Mouse (Mus musculus) CH12F3 (cell line): ENCODE measurements around the gene Plod2.

ENCODE experiments used
- in situ Hi-C: fragments of 300-500 bp; cut with MboI; formaldehyde crosslinking; loops from 2 replicates; pipeline ENCODE4 v1.14.3; 2020; ENCODE audit warnings: low sequenced_read_pairs

Plod2 gene

DNA sequence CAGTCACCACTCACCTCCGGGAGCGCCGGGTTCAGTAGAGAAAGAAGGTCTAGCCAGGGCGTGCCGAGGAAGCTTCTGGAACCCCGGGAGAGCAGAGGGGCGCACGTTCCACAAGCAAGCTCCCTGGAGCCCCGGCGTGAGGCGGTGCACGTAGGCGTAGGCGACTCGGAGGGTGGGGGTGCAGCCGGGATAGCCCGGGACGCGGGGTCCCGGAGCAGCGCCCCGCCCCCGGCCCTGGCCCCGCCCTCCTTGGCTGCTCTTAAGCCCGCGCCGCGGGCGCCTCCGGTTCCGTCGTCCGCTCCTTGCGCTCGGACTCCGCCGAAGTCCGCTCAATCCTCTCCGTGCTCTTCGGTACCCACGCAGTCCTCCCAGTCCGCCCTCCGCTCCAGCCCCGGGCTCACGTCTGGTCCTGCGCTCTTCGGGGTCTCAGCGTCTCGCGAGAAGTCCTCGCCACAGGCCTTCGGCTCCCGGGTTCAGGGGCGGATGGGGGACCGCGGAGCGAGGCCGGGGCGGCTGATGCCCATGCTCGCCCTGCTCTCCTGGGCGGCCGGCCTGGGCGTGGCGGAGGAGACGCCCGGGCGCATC lies at the start of gene Plod2:
Gene Plod2, plus strand, starts transcription at position 247 of the 585 bp plus-strand sequence.
- in situ Hi-C loops = no loop called here

GRCm38 (mm10) chr9:92499710-92500410 lies 42.2 kb upstream of the Plod2 start:
- in situ Hi-C loops = loop anchor here (25.0 kb wide), 1 partner anchor 362 kb away; no protein-coding TSS in a partner anchor

GRCm38 (mm10) chr9:92504256-92504655 lies 37.8 kb upstream of the Plod2 start:
- in situ Hi-C loops = loop anchor here (25.0 kb wide), 1 partner anchor 358 kb away; no protein-coding TSS in a partner anchor

- in situ Hi-C loops = loop anchor here (25.0 kb wide), 1 partner anchor 357 kb away; no protein-coding TSS in a partner anchor
Observed at GRCm38 (mm10) chr9:92504889-92505288, 37.1 kb upstream of the Plod2 start.

GRCm38 (mm10) chr9:92511696-92512095 lies 30.3 kb upstream of the Plod2 start:
- in situ Hi-C loops = loop anchor here (25.0 kb wide), 1 partner anchor 351 kb away; no protein-coding TSS in a partner anchor

DNA sequence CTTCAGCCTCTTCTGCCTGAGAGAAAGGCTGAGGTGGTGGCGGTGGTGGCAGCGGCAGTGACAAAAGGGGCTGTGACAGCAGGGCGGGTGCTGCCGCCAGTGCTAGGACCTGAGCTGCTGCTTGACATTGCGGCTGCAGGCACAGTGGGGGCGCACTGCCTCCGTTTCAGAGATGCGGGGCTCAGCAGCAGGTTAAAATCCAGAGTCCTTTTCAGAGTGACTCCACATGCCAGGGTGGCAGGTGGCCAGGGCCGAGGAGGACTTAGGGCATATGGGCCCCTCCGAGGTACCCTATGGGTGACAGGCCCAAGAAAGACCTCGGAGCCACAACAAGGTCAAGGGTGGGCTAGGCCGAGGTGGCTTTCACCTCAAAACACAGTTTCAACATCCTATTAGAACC lies 25.0 kb upstream of the Plod2 start:
- in situ Hi-C loops = loop anchor here (25.0 kb wide), 1 partner anchor 345 kb away; no protein-coding TSS in a partner anchor

- in situ Hi-C loops = loop anchor here (25.0 kb wide), 1 partner anchor 342 kb away; no protein-coding TSS in a partner anchor
Observed at GRCm38 (mm10) chr9:92520751-92521150, 21.3 kb upstream of the Plod2 start.

- in situ Hi-C loops = loop anchor here (25.0 kb wide), 1 partner anchor 338 kb away; no protein-coding TSS in a partner anchor
Observed at GRCm38 (mm10) chr9:92524506-92524905, 17.5 kb upstream of the Plod2 start.

- in situ Hi-C loops = no loop called here
Observed at GRCm38 (mm10) chr9:92530055-92530454, 12.0 kb upstream of the Plod2 start.

DNA sequence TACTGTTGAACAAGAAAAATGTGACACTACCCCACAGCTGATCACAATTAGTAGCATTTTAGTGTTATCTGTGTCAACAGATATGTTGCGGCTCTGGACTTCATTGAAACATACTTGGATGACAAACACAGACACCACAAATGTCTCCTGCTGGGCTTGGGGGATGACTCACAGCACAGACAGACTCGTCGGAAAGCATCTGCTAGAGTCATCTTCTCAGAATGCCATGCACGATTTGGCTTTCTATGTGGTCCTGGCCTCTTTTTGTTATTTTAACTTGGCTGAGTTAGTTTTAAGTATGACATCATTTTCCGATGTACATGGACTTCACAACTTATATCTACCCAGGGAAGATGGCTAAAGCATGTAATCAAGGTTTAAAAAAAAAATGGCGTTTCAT lies 4.3 kb upstream of the Plod2 start:
- in situ Hi-C loops = no loop called here

DNA sequence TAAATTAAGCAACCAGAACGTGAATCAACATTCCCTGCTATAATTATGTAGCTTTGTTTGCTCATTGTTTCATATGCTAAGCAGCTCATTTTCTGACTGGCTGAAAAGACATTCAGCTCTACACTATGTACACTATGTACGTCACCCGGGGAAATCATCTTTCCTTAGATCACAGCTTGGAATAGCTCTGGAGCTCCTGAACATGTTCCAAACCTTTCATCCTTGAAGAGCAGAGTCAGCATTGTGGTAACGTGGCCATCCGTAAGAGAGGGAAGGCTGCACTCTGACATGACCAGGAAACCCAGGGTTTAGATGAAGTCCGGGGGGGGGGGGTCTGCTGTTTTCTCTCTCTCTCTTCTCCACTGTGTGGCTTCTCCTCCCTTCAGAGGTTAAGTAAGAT lies 3.8 kb upstream of the Plod2 start:
- in situ Hi-C loops = no loop called here

DNA sequence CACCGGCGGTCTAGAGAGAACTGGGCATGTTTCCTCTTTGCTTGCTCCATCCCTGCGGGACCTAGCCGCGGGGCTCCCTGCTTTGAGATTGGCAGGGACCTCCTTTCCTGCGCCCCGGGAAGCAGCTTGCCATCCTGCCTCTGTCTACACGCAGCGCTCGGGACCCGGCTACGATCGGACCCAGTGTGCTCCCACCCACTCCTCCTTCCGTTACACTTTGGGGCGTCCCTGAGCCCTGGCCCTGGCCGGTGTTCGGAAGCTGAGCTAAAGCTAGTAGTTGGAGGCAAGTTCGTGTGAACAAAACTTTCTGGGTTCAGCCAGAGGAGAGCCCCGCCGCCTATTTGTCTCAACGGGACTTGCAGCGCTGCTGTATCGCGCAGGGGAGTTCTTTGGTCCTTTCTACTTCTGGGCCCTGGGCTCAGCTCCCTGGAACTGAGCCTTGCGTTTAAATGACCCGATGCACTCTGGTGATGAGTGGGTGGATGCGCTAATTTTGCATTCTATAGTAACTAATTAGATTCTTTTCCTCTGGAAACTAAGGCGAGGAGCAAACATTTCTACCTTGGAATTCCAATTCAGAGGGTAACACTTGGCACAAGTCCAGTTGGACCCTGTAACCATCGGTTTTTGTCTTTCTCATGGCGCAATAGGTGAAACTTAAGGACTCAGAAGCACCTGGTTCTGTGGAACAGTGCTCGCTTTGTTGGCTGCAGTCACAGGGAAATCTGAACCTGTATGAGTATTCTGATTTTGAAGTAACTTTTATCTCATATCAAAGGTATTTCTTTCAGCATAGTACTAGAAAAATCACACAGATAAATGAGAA lies 781 bp downstream of the Plod2 start:
- in situ Hi-C loops = no loop called here

- in situ Hi-C loops = no loop called here
Observed at GRCm38 (mm10) chr9:92544146-92544545, 2.1 kb downstream of the Plod2 start.

DNA sequence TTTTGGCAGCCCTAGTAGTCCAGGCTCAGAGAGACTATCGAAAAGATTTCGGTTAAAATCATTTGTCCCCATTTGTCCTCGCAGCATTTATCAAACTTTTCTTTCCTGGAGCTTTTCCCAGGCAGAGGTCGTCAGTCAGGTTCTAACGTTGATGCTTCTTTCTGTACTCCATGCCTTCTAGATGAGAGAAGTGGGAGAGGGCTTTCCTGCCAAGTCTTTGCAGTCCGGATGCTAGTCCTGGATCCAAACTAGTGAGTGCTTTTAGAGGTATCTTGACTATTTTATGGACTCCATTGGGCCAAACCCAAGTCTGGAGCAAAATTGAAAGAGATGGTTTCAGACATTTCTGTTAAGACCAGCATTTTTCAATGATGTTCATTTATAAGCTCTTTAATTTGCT lies 3.0 kb downstream of the Plod2 start:
- in situ Hi-C loops = no loop called here

- in situ Hi-C loops = no loop called here
Observed at GRCm38 (mm10) chr9:92546446-92546845, 4.4 kb downstream of the Plod2 start.

DNA sequence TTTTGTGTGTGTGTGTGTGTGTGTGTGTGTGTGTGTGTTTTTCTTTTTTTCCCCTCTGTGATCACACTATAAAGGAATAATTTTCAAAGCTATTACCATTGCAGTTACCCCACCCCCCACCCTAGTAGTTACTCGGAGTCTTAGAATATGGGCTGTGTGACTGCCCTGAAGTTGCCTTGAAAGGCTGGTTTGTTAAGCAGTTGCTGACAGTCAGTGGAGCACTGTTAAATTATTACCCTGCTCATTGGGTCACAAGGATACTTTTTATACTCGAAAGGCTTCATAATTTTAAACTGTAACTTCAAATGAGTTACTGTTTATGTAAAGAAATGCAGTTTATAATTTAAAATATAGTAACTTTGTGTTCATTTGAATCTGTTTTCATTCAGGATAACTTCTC lies 5.1 kb downstream of the Plod2 start:
- in situ Hi-C loops = no loop called here

GRCm38 (mm10) chr9:92547821-92548220 lies 5.8 kb downstream of the Plod2 start:
- in situ Hi-C loops = no loop called here

- in situ Hi-C loops = no loop called here
Observed at GRCm38 (mm10) chr9:92548603-92549002, 6.6 kb downstream of the Plod2 start.

DNA sequence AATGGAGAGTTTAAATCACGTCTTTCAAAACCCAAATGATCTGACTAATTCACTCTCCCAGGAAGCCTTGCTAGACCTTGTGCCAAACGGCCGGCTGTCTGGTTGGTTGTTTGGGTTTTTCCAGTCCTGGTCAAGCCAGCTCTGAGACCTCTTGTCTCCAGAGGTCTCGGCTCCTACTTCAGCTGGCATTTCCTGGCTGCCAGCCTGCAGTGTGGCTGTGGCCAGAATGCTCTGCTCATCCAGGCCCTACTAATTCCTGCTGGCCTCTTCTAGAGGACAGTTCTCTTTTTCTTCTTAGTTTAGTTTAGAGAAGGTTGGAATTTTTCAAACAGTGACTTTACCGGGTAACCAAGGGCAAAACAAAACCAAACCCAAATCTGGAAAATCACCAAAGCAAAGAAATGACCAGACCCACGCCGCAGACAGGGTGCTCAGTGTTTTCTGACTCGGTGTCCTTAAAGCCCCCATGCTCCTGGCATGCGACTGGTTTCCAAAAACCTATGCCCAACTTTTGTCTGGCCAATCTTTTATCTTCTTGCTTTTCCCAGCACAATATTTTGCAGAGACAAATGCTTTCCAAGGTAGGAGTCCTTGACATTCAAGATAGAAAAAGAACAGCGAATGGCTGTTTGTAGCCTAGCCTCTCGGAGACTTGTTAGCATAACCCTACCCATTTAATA lies 7.9 kb downstream of the Plod2 start:
- in situ Hi-C loops = no loop called here

DNA sequence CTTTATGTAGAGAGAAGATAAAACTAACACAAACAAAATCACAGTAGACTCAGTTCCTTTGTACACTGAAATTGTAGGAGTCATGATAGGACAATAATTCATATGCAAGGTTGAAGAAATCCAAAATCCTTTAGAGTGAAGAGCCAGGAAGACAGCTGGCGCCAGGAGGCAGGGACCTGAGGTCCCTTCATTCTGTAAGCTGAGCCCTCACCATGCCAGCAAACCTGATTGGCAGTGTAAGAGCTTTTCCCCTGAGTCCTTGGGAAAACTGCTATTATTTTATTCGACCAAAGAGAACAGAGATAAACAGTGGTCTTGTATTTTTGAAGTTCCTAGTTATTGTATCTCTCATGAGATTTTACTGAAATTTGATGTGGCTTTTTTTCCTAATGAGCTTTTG lies 9.0 kb downstream of the Plod2 start:
- in situ Hi-C loops = no loop called here

DNA sequence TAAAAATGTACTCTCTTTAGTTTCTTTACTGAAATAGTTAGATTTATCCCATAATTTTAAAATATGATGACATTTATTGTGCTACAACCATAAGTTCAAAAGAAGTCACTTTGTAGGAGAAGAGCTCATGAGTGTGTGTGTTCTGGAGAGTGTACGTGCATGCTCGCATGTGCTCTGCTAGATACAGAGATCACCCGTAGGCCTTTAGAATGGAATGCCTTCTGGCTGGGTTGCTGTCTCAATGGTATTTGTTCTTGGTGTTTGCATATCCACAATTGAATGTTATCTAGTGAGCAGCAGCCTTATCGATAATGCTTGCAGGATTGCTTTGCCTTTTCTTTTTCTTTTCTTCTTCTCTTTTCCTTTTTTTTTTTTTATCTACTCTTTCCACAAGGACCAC lies 9.6 kb downstream of the Plod2 start:
- in situ Hi-C loops = no loop called here
